Mouse (Mus musculus): ENCODE measurements around the gene Obsl1. TPM values are rescaled to one million over a fixed set of nuclear protein-coding genes. Genes with fewer than 3 reads are reported as not detected.

Gene Obsl1
- total and polyA plus RNA-seq, 3 experiments, result 0.47 to 0.84 TPM; not detected in 1

GRCm38 (mm10) chr1:75550586-75550985 is 44.3 kb upstream of the Obsl1 start:
- no peaks in the 10 kb centered on the region for H3K79me2 ChIP-seq (replicated peaks; ENCODE audit: control insufficient read depth, extremely low read depth, insufficient read depth, poor library complexity, severe bottlenecking)

GRCm38 (mm10) chr1:75549289-75550279 is 43.3 kb upstream of the Obsl1 start:
- peaks cover 80% of the 10 kb centered on the region for H3K27me3 ChIP-seq (replicated peaks)
- H3K79me2 ChIP-seq (replicated peaks; ENCODE audit: control insufficient read depth, extremely low read depth, insufficient read depth, poor library complexity, severe bottlenecking), result no peaks in the 10 kb centered on the region
- no peak overlapping the region for H3K9ac ChIP-seq (ENCODE audit: insufficient read depth, low read depth)
- TF ChIP-seq PAX5 (IDR thresholded peaks at IDR 0.05; ENCODE audit: low read length) (no peak), ZNF384 (IDR thresholded peaks at IDR 0.05; ENCODE audit: low read depth, low read length) (no peak), TBP (conservative IDR thresholded peaks at IDR 0.05; ENCODE audit: low read depth, low read length) (no peak), GABPA (IDR thresholded peaks at IDR 0.05; ENCODE audit: insufficient replicate concordance, low read depth, low read length) (no peak), MYC (IDR thresholded peaks at IDR 0.05; ENCODE audit: low read depth, low read length) (no peak), CHD1 (IDR thresholded peaks at IDR 0.05; ENCODE audit: low read depth, low read length) (no peak), MEF2A (IDR thresholded peaks at IDR 0.05; ENCODE audit: borderline replicate concordance, low read depth, low read length) (no peak), JUND (conservative IDR thresholded peaks at IDR 0.05; ENCODE audit: low read depth, low read length) (no peak), POLR2AphosphoS2 (IDR thresholded peaks at IDR 0.05; ENCODE audit: low read depth, low read length) (no peak), MAFK (IDR thresholded peaks at IDR 0.05; ENCODE audit: insufficient replicate concordance, low read length) (no peak), POLR2A (IDR thresholded peaks at IDR 0.05; ENCODE audit: low read depth, low read length) (no peak), ZMIZ1 (IDR thresholded peaks at IDR 0.05; ENCODE audit: low read depth, low read length) (no peak), TCF12 (IDR thresholded peaks at IDR 0.05; ENCODE audit: low read depth, low read length) (no peak), ZKSCAN1 (IDR thresholded peaks at IDR 0.05; ENCODE audit: borderline replicate concordance, low read depth, low read length) (no peak), EP300 (IDR thresholded peaks at IDR 0.05; ENCODE audit: low read length) (no peak), IRF4 (IDR thresholded peaks at IDR 0.05; ENCODE audit: low read depth, low read length) (no peak)
- in situ Hi-C loops (cut with MboI; ENCODE audit: low pct_ligation_motif_present, low pct_unique_long_range_greater_than_20kb, low sequenced_read_pairs), result loop anchor here (25.0 kb wide), 1 partner anchor 212 kb away; no protein-coding TSS in a partner anchor
- dilution Hi-C loops (cut with MboI; ENCODE audit: extremely low pct_ligation_motif_present, extremely low pct_unique_long_range_greater_than_20kb, low sequenced_read_pairs), result no loop called here
- H3K4me2 ChIP-seq (ENCODE audit: insufficient read depth, low read depth, poor library complexity, severe bottlenecking), result no peak overlapping the region
- DNase-seq (ENCODE audit: extremely low read depth), result no peak
- H3K27ac ChIP-seq (ENCODE audit: insufficient read depth, low read depth), result no peak overlapping the region
- no peaks in the 10 kb centered on the region for H3K36me3 ChIP-seq (replicated peaks in 1 of 2; ENCODE audit: control insufficient read depth in 1 of 2, insufficient read depth in 1 of 2, low read length in 1 of 2)
- H3K4me3 ChIP-seq (replicated peaks in 1 of 3; ENCODE audit: low read depth in 2 of 3, low read length in 2 of 3, poor library complexity in 1 of 3), result no peak overlapping the region
- peaks cover 0 to 13% of the 10 kb centered on the region in 2 experiments; a peak in 2 of 4 replicates for H3K4me1 ChIP-seq (ENCODE audit: control insufficient read depth in 1 of 2, insufficient read depth in 2 of 2)
- no peaks in the 10 kb centered on the region for H3K9me3 ChIP-seq (replicated peaks; ENCODE audit: low read length)

More at GRCm38 (mm10) chr1:75550586-75550985, 44.3 kb upstream of the Obsl1 start:
- no peak overlapping the region for H3K4me3 ChIP-seq (replicated peaks in 1 of 3; ENCODE audit: low read depth in 2 of 3, low read length in 2 of 3, poor library complexity in 1 of 3)
- no peaks in the 10 kb centered on the region for H3K36me3 ChIP-seq (replicated peaks in 1 of 2; ENCODE audit: control insufficient read depth in 1 of 2, insufficient read depth in 1 of 2, low read length in 1 of 2)
- H3K27me3 ChIP-seq (replicated peaks), result peaks cover 81% of the 10 kb centered on the region
- no peak overlapping the region for H3K27ac ChIP-seq (ENCODE audit: insufficient read depth, low read depth)
- DNase-seq (ENCODE audit: extremely low read depth), result no peak
- in situ Hi-C loops (cut with MboI; ENCODE audit: low pct_ligation_motif_present, low pct_unique_long_range_greater_than_20kb, low sequenced_read_pairs), result loop anchor here (25.0 kb wide), 1 partner anchor 213 kb away; no protein-coding TSS in a partner anchor
- dilution Hi-C loops (cut with MboI; ENCODE audit: extremely low pct_ligation_motif_present, extremely low pct_unique_long_range_greater_than_20kb, low sequenced_read_pairs), result no loop called here
- H3K9ac ChIP-seq (ENCODE audit: insufficient read depth, low read depth), result no peak overlapping the region
- no peak overlapping the region for H3K4me2 ChIP-seq (ENCODE audit: insufficient read depth, low read depth, poor library complexity, severe bottlenecking)
- H3K4me1 ChIP-seq (ENCODE audit: control insufficient read depth in 1 of 2, insufficient read depth in 2 of 2), result peaks cover 0 to 13% of the 10 kb centered on the region in 2 experiments; a peak in 2 of 4 replicates
- TF ChIP-seq HCFC1 (IDR thresholded peaks at IDR 0.05; ENCODE audit: low read depth, low read length), result no peak
- no peak for TF ChIP-seq GABPA (IDR thresholded peaks at IDR 0.05; ENCODE audit: insufficient replicate concordance, low read depth, low read length)
- H3K9me3 ChIP-seq (replicated peaks; ENCODE audit: low read length), result no peaks in the 10 kb centered on the region
